Mouse (Mus musculus): Measurements from ENCODE around the gene Ddo.

Gene Ddo

GRCm38 (mm10) chr10:40629656-40630311, at the start of gene Ddo:
Ddo (plus strand) TSS chr10:40630011.
- peak; percentile 89 for DNase-seq

GRCm38 (mm10) chr10:40583584-40584255, 46.1 kb upstream of the Ddo start:
- no peak for DNase-seq

- no peak for DNase-seq
Measured at GRCm38 (mm10) chr10:40592186-40592585, 37.6 kb upstream of the Ddo start.

GRCm38 (mm10) chr10:40597177-40597576, 32.6 kb upstream of the Ddo start:
- no peak for DNase-seq

- no peak for DNase-seq
Measured at GRCm38 (mm10) chr10:40604706-40605394, 25.0 kb upstream of the Ddo start.

GRCm38 (mm10) chr10:40617973-40618372, 11.8 kb upstream of the Ddo start:
- DNase-seq, result no peak

DNA sequence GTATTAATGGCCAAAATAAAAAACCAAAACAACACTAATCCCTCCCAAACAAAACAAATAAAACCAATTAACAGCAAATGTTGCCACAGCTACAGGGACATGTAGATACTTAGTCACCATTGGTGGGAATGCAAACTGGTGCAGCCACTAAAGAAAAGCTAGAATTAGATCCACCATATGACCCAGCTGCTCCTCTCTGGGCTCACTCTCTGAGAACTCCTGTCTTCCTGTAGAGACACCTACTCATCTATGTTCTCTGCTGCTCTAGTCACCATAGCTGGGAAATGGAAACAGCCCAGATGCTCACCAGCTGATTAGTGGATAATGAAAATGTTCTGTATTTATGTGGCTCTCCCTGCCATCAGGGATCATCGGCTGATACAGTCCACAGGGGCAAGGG, 10.1 kb upstream of the Ddo start:
- no peak for DNase-seq

GRCm38 (mm10) chr10:40629140-40629539, 671 bp upstream of the Ddo start:
- DNase-seq, result peak; percentile 75

GRCm38 (mm10) chr10:40630457-40630856, 646 bp downstream of the Ddo start:
- DNase-seq, result peak; percentile 71

GRCm38 (mm10) chr10:40630961-40631360, 1.1 kb downstream of the Ddo start:
- no peak for DNase-seq

DNA sequence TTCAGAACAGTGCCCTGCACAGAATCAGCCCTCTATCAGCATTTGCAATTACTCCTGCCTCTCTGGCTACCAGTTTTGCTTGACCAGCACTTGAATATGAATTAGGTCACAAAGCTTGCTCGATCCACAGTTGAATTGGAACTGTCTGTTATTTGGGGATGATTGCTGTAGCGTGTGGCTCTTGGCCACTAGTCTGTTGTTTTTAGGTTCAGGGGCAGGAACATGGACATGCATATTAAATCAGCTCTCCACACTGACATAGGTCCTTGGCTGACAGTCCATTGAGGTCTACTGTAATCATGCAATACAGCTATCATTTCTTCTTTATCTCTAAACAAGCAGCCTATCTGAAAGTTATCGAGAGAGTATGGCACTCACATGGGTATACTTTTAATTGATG, 2.3 kb downstream of the Ddo start:
- DNase-seq, result no peak

- DNase-seq, result no peak
Measured at GRCm38 (mm10) chr10:40637331-40637730, 7.5 kb downstream of the Ddo start.

- peak; percentile 85 for DNase-seq
Measured at GRCm38 (mm10) chr10:40638276-40638675, 8.5 kb downstream of the Ddo start.

GRCm38 (mm10) chr10:40638823-40639819, 9.3 kb downstream of the Ddo start:
- DNase-seq, result peak; percentile 57

GRCm38 (mm10) chr10:40640406-40640805, 10.6 kb downstream of the Ddo start:
- DNase-seq, result no peak

GRCm38 (mm10) chr10:40641901-40642300, 12.1 kb downstream of the Ddo start:
- peak; percentile 79 for DNase-seq

DNA sequence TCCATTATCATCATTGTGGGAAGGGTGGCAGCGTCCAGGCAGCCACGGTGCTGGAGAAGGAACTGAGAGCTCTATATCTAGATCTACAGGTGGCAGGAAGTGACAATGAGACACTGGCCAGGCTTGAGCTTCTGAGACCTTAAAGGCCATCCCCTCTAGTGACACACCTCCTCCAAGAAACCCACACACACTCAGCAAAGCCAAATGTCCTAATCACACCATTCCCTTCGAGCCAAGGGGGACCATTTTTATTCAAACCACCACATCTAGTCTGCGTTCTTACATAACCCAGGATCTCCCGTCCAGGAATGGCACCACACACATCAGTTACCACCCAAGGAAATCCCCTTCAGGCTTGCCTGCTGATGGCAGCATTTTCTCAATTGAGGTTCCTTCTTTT, 13.3 kb downstream of the Ddo start:
- no peak for DNase-seq

GRCm38 (mm10) chr10:40644456-40644855, 14.6 kb downstream of the Ddo start:
- DNase-seq, result no peak

DNA sequence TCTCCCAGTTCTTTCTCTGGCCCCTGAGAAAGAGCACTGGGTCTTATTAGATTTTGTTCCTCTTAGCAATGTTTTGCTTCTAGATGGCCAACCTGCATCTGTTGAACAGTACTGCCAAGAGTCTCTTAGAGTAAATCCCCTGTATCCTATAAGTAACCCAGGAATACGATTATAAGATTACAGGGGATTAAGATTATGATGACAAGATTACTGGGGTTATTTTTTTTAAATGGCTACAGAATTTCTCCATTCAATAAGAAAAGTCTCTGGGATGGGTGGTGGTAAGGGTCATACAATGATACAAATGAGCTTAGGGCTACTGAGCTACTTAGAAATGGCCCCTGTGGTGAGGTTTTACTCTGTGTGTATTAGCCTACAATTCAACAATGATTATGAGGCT, 15.5 kb downstream of the Ddo start:
- no peak for DNase-seq

- no peak for DNase-seq
Measured at GRCm38 (mm10) chr10:40648776-40649175, 19.0 kb downstream of the Ddo start.

DNA sequence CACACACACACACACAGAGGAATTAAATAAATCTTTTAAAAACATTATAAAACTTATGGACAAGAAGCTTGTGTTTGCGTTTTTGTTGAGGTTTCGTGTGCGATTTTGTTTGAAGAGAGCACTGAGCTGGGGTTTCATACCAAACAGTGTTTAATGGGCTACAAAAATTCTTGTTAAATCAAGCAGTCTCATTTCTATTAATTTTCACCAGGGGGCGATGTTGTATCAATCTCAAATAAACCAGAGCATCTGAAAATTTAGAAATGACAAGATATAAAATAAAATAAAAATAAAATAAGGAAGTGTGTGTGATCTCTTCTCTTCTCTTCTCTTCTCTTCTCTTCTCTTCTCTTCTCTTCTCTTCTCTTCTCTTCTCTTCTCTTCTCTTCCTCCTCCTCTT, 19.8 kb downstream of the Ddo start:
- peak; percentile 57 for DNase-seq

DNA sequence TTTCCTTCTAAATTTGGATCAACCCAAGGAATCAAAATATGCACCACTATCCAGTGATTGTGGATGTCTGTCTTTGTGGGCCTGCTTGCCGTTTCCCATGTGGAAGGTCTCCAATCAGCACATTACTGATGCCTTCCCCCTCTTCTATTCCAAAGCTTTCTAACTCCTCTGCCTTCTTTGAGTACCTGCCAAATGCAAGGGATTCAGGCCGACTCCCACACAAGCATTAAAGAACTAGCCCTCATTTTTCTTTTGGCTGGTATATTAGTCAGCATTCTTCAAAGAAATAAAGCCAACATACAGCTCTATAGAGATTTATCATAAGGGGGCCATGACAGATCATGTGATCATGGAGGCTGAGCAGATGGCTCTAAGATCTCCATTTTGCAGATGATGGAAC, 21.9 kb downstream of the Ddo start:
- no peak for DNase-seq

DNA sequence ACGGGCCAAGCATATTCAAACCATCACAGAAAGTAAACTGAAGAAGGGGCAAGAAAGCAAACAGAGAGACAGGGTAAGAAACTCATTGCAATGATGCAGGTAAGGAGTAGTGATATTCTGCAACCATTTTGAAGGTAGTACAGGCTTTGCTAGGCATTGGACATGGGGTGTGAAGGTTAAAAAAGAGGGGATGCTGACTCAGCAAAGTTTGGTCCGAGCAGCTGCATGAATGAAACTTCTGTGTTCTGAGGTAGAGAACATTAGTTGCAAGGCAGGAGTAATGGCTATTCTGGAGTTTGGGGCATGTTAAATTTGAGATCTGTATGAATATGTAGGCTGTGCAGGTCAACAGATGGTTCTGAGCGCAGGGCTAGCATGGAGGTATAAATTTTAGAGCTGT, 35.5 kb downstream of the Ddo start:
- DNase-seq, result no peak

Measured in cerebellum, adult 9-10 months (tissue).